Mouse (Mus musculus): ENCODE results near the gene Zbtb38.

The Zbtb38 gene

GRCm38 (mm10) chr9:96731961-96732511, 20.6 kb downstream of the Zbtb38 start:
- in situ Hi-C loops (cut with MboI, MseI) = no loop called here

GRCm38 (mm10) chr9:96731039-96731895, 21.4 kb downstream of the Zbtb38 start:
- in situ Hi-C loops (cut with MboI, MseI) = no loop called here

- in situ Hi-C loops (cut with MboI, MseI) = no loop called here
Observed at GRCm38 (mm10) chr9:96730311-96730625, 22.4 kb downstream of the Zbtb38 start.

GRCm38 (mm10) chr9:96729537-96730310, 22.9 kb downstream of the Zbtb38 start:
- in situ Hi-C loops (cut with MboI, MseI) = no loop called here

- in situ Hi-C loops (cut with MboI, MseI) = no loop called here
Observed at GRCm38 (mm10) chr9:96728338-96729162, 24.1 kb downstream of the Zbtb38 start.

- in situ Hi-C loops (cut with MboI, MseI) = no loop called here
Observed at GRCm38 (mm10) chr9:96727688-96728087, 24.9 kb downstream of the Zbtb38 start.

GRCm38 (mm10) chr9:96726336-96727131, 26.1 kb downstream of the Zbtb38 start:
- in situ Hi-C loops (cut with MboI, MseI) = no loop called here

GRCm38 (mm10) chr9:96725582-96726320, 26.9 kb downstream of the Zbtb38 start:
- in situ Hi-C loops (cut with MboI, MseI) = no loop called here

GRCm38 (mm10) chr9:96723650-96724049, 29.0 kb downstream of the Zbtb38 start:
- in situ Hi-C loops (cut with MboI, MseI) = no loop called here

- in situ Hi-C loops (cut with MboI, MseI) = no loop called here
Observed at GRCm38 (mm10) chr9:96721163-96721799, 31.4 kb downstream of the Zbtb38 start.

GRCm38 (mm10) chr9:96720510-96721162, 32.0 kb downstream of the Zbtb38 start:
- in situ Hi-C loops (cut with MboI, MseI) = no loop called here

- in situ Hi-C loops (cut with MboI, MseI) = loop anchor here in 1 of 2 experiments (5.0 kb wide), 1 partner anchor 42 kb away; no protein-coding TSS in a partner anchor
Observed at GRCm38 (mm10) chr9:96719408-96720158, 33.0 kb downstream of the Zbtb38 start.

- in situ Hi-C loops (cut with MboI, MseI) = loop anchor here in 1 of 2 experiments (5.0 kb wide), 1 partner anchor 42 kb away; no protein-coding TSS in a partner anchor
Observed at GRCm38 (mm10) chr9:96718888-96719287, 33.7 kb downstream of the Zbtb38 start.

- in situ Hi-C loops (cut with MboI, MseI) = loop anchor here in 1 of 2 experiments (5.0 kb wide), 1 partner anchor 41 kb away; no protein-coding TSS in a partner anchor
Observed at GRCm38 (mm10) chr9:96718402-96718798, 34.2 kb downstream of the Zbtb38 start.

GRCm38 (mm10) chr9:96717698-96718401, 34.8 kb downstream of the Zbtb38 start:
- in situ Hi-C loops (cut with MboI, MseI) = loop anchor here in 1 of 2 experiments (5.0 kb wide), 1 partner anchor 41 kb away; no protein-coding TSS in a partner anchor

GRCm38 (mm10) chr9:96716735-96717444, 35.7 kb downstream of the Zbtb38 start:
- in situ Hi-C loops (cut with MboI, MseI) = loop anchor here in 1 of 2 experiments (5.0 kb wide), 1 partner anchor 40 kb away; no protein-coding TSS in a partner anchor

Data from T-helper 17 cell (primary cell).